Mouse (Mus musculus) NIH3T3 (cell line): ENCODE data around the gene Faf1.
"Not testable (repeated sequence)": the region's sequence is repeated elsewhere in the genome, so short reads cannot be mapped to it uniquely, and the experiment has no call there.

ENCODE experiments used
- DNase-seq: peaks from one replicate; pipeline ENCODE4 v3.0.0-alpha.2; 2012; ENCODE audit warnings: low read depth

The Faf1 gene

GRCm38 (mm10) chr4:109665101-109665981 is 11.0 kb upstream of the Faf1 start:
- peak; percentile 94 for DNase-seq

DNA sequence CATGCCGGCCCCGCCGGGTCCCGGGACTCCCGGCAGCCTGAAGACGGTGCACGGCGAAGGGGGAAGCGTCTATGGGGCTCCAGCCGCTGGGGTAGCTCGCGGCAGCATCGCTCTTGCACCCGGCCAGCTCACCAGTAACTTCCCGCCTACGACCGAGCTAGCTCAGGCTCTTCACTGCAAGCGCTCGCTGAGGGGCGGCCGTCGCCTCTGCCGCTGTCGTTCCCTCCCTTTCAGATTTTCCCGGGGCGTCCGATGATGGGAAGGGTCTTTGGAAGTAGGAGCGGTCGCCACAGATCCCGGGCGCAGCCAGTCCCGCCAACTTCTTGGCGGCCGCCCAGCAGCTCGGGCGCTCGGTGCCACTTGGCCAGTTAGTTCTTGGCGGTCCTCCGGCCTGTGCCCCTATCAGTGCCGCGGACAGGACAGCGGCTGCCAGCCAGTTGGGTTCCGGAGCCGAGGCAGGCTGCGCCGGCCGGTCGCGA is 10.4 kb upstream of the Faf1 start:
- peak; percentile 71 for DNase-seq

- peak; percentile 97 for DNase-seq
Observed at GRCm38 (mm10) chr4:109666461-109667269, 9.7 kb upstream of the Faf1 start, which contains the start of gene Cdkn2c. Gene Cdkn2c (minus strand): TSS chr4:109667189.

DNA sequence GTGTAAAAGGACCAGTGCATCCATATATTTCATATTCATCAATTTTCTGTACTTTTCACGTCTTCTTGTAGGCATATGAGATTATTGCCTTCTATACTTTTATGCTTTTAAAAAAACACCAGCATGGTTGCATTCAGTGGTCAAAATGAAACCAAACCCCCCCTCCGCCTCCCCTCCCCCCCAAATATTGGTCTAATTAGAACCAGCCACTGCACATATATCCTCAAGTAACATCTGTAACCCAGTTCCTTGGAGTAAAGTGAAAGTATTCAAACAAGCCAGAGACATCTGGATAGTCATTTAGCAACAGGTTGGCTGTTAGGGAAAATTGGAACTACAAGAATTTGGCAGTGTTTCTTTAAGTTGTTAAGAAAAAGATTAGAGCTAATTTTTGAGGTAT is 8.9 kb upstream of the Faf1 start:
- peak; percentile 86 for DNase-seq

DNA sequence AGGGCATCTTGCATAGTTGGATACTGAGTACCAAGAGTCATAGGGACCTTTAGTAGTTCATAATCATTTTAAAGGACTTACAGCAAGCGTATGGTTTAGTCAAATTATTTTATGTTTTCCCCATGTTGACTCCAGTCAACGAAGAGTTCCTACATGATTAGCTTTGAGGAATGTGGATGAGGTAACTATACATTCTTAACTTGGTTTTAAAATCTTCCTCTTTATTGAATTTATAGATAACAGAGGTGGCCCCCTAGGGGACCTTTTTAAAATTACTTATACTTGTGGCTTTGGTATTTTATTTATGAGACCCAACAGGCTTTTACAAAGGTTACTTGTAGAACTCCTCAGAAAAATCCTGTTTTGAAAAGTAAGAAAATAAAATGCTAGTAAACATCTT is 6.2 kb upstream of the Faf1 start:
- DNase-seq, result peak; percentile 67

- DNase-seq, result no peak
Observed at GRCm38 (mm10) chr4:109671941-109672340, 4.4 kb upstream of the Faf1 start.

- no peak for DNase-seq
Observed at GRCm38 (mm10) chr4:109674097-109674496, 2.3 kb upstream of the Faf1 start.

DNA sequence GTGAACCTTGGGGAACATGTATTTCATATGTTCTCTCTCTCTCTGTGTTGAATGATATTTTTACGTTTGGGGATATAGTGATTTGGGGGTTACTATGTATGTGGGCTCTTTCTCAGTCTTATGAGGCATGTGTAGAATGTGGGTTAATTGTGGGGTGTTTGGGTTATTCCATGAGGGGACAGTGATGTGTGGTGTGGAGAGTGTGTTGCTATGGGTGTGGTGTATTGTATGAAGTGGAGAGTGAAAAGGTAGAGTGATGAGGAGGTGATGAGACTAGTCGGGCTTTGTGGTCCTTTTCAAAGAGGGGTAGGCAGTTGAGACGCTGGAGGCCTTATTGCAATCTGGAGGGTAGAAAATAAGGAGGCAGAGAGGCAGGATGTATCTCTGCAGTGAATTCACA is 833 bp downstream of the Faf1 start:
- no peak for DNase-seq

DNA sequence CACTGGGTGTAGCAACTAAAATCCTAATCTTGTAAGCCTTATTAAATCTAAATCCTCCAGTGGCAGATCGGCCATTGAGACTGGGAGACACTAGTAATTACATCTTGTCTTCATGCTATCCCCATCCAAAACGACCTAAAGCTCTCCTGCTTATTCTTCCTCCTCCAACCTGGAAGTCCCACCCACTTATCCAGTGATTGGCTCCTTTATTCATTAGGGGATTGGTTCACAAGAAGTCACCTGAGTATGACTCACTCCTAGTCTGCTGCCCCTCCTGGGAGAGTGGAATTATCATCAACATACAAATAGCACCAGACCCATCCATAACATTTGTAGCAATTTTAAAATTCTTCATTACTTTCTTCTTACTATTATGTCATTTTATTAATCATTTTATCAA is 7.2 kb downstream of the Faf1 start:
- no peak for DNase-seq

GRCm38 (mm10) chr4:109692674-109693073 is 16.3 kb downstream of the Faf1 start:
- DNase-seq, result no peak

DNA sequence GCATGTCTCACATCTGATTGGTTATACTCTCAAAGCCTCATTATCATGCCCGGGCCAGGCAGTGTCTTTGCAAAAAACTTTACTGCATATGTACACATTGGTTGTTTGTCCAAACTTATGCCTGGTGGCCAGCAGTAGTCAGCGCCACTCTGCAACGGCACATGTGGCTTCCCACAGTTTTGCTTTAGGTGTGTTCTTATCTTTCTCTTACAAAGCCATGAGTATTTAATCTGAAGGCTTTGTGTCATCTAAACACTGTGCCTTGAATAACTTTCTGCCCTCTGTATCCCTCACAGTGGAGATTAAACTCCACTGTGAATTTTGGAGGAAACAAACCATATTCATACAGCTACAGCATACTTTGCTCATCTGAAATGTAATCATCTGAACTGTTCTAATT is 24.3 kb downstream of the Faf1 start:
- DNase-seq, result not testable (repeated sequence)

GRCm38 (mm10) chr4:109703568-109703967 is 27.2 kb downstream of the Faf1 start:
- peak; percentile 88 for DNase-seq

DNA sequence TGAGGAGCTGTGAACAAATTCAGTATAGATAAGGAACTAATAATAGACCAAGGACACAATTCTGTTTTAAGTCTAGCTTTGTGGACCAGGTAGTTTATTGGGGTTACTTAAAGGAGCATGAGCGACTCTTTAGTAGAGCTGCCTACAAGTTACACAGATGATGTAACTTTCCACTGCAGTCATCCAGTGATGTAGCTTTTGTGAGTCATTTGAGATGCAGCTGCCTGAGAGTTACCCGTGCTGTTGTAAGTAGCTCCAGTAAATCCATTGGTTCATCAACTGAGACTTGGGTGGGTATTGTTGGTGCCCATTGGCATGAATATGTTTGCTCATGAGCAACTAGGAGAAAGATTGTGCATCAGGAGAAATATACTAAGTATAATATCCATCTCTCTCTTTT is 29.0 kb downstream of the Faf1 start:
- peak; percentile 45 for DNase-seq

- no peak for DNase-seq
Observed at GRCm38 (mm10) chr4:109719281-109719680, 42.9 kb downstream of the Faf1 start.

GRCm38 (mm10) chr4:109729281-109729680 is 52.9 kb downstream of the Faf1 start:
- peak; percentile 85 for DNase-seq

- DNase-seq, result peak; percentile 74
Observed at GRCm38 (mm10) chr4:109735754-109736153, 59.4 kb downstream of the Faf1 start.

- DNase-seq, result peak; percentile 35
Observed at GRCm38 (mm10) chr4:109743984-109744383, 67.6 kb downstream of the Faf1 start.

DNA sequence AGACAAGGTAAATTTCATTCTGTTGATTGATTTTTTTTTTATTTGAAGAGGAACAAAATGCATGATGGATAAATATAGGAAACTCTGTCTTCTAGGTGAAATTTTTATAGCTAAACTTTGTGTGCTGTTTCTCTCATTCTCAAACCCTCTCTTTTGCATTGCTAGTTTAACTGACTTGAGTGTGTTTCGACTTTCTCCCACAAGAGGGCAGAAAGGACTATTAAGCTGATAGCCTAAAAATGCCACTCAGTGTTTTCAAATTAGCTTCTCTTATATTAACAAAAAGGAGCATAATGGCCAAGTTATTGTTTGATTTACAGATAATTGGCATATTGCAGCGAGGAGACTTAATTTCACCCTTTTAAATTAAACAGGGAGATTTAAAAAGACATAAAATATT is 82.6 kb downstream of the Faf1 start:
- peak; percentile 78 for DNase-seq

DNA sequence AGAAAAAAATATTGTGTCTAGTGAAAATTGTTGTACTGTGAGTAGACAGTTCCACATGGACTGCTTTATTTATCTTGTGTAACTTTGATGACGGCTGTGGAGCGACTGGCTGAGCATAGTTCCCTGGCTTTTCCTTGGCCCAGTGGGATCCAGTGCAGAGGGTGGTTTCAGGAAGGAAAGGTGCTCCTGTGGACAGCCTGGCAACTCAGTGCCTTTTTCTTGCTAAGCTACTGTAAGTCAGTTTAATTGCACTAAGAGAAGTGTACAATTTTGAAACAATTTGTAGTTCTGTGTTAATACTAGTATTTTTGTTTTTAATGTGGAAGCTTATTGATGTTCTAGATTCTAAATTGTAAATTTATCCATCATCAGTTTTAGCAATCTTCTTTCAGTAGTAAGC is 83.5 kb downstream of the Faf1 start:
- no peak for DNase-seq

GRCm38 (mm10) chr4:109760501-109760900 is 84.1 kb downstream of the Faf1 start:
- DNase-seq, result no peak

- DNase-seq, result no peak
Observed at GRCm38 (mm10) chr4:109762768-109763501, 86.5 kb downstream of the Faf1 start.

DNA sequence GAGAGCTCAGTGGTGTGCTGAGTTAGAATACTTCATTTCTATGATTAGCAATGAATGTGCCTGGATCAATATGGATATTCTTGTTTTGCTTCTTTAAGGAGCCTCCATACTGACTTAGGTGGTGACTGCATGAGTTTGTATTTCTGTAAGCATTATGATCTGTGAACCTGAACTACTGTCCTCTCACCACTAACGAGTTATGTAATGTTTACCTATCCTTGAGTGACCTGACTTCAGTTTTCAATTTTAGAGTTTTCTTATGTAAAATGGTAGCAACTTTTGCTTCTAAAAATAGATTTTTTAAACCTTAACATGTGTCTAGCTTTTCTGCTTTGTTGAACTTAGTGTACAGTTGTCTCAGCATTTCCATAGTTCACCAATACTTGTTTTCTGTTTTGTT is 92.7 kb downstream of the Faf1 start:
- DNase-seq, result no peak
